Mouse (Mus musculus) testis, adult 2 months (tissue): ENCODE measurements at regions not wholly inside any gene's neighbourhood (a gene's known extent, or its start where the extent isn't known, plus 50 kb on each side); places are given as distances from the start of the nearest gene placed in this dataset.

ENCODE experiments used
- CTCF ChIP-seq: fragments of 200-500 bp; IDR thresholded peaks from 2 replicates; pipeline ENCODE4 v1.5.1; 2012; ENCODE audit warnings: low read depth, mild to moderate bottlenecking, inconsistent platforms, low read length, moderate library complexity; ENCODE audit not compliant: control insufficient read depth, insufficient read depth, insufficient replicate concordance
- POLR2A ChIP-seq: fragments of 200-500 bp; IDR thresholded peaks from 2 replicates; pipeline ENCODE4 v1.6.1; 2012; ENCODE audit warnings: low read depth, mild to moderate bottlenecking, inconsistent platforms, low read length, moderate library complexity; ENCODE audit not compliant: control insufficient read depth

DNA sequence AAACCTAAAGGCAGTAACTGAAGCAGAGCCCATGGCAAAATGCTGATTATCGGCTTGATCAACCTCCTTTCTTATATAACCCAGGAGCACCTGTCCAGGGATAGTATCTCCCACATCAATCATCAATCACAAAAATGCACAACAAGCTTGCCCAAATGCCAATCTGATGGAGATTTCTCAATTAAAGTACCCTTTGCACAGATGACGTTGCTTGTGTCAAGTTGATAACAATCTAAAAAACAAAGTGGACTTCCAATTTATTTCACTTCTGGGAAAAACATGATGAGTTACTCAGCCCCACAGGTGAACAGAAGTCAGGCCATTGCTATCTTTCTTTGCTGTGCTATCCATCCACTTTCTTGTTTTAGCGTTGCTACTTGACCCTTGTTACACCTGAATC lies 144.5 kb upstream of the Tle4 start:
- TF ChIP-seq POLR2A (no peak), CTCF (no peak)
